Mouse (Mus musculus): ENCODE measurements around the gene Rhoa.
A peak's percentile ranks its signal among the peaks of the same experiment; 100 is the strongest.
"Not testable (repeated sequence)": the region's sequence is repeated elsewhere in the genome, so short reads cannot be mapped to it uniquely, and the experiment has no call there.

Gene Rhoa

GRCm38 (mm10) chr9:108290016-108290750, 15.7 kb upstream of the Rhoa start, which contains the start of gene Nicn1:
Nicn1 (plus strand) TSS chr9:108290429.
- DNase-seq: peak; percentile 82

- no peak for DNase-seq
Measured at GRCm38 (mm10) chr9:108290773-108291172, 15.2 kb upstream of the Rhoa start.

GRCm38 (mm10) chr9:108296453-108297355, 9.2 kb upstream of the Rhoa start, which contains the start of gene Amt:
Amt (plus strand) TSS chr9:108296853.
- DNase-seq: no peak

GRCm38 (mm10) chr9:108301853-108302252, 4.1 kb upstream of the Rhoa start:
- DNase-seq: no peak

- no peak for DNase-seq
Measured at GRCm38 (mm10) chr9:108304716-108305115, 1.2 kb upstream of the Rhoa start.

- no peak for DNase-seq
Measured at GRCm38 (mm10) chr9:108305170-108305569, 759 bp upstream of the Rhoa start.

GRCm38 (mm10) chr9:108306571-108306980, 647 bp downstream of the Rhoa start:
- peak; percentile 66 for DNase-seq

- no peak for DNase-seq
Measured at GRCm38 (mm10) chr9:108307021-108307807, 1.3 kb downstream of the Rhoa start.

- DNase-seq: no peak
Measured at GRCm38 (mm10) chr9:108308141-108308540, 2.2 kb downstream of the Rhoa start.

- no peak for DNase-seq
Measured at GRCm38 (mm10) chr9:108317572-108317971, 11.6 kb downstream of the Rhoa start.

- DNase-seq: no peak
Measured at GRCm38 (mm10) chr9:108318462-108318861, 12.5 kb downstream of the Rhoa start.

- DNase-seq: not testable (repeated sequence)
Measured at GRCm38 (mm10) chr9:108322054-108322453, 16.1 kb downstream of the Rhoa start.

GRCm38 (mm10) chr9:108324784-108325183, 18.9 kb downstream of the Rhoa start:
- DNase-seq: no peak

- no peak for DNase-seq
Measured at GRCm38 (mm10) chr9:108325811-108326210, 19.9 kb downstream of the Rhoa start.

- no peak for DNase-seq
Measured at GRCm38 (mm10) chr9:108337848-108338550, 32.1 kb downstream of the Rhoa start.

- no peak for DNase-seq
Measured at GRCm38 (mm10) chr9:108338551-108338885, 32.6 kb downstream of the Rhoa start.

GRCm38 (mm10) chr9:108338886-108339781, 33.2 kb downstream of the Rhoa start, which contains the start of gene Gpx1:
Gpx1 (plus strand) TSS chr9:108338903.
- peak; percentile 79 for DNase-seq

- DNase-seq: no peak
Measured at GRCm38 (mm10) chr9:108339886-108340257, 33.9 kb downstream of the Rhoa start.

- no peak for DNase-seq
Measured at GRCm38 (mm10) chr9:108340258-108341138, 34.6 kb downstream of the Rhoa start.

- no peak for DNase-seq
Measured at GRCm38 (mm10) chr9:108341139-108341475, 35.2 kb downstream of the Rhoa start.

Measured in right cerebral cortex, postnatal 4 days (tissue).